Mouse (Mus musculus): ENCODE results near the gene Gm28539.
"Not testable (repeated sequence)": the region's sequence is repeated elsewhere in the genome, so short reads cannot be mapped to it uniquely, and the experiment has no call there.

The Gm28539 gene

DNA sequence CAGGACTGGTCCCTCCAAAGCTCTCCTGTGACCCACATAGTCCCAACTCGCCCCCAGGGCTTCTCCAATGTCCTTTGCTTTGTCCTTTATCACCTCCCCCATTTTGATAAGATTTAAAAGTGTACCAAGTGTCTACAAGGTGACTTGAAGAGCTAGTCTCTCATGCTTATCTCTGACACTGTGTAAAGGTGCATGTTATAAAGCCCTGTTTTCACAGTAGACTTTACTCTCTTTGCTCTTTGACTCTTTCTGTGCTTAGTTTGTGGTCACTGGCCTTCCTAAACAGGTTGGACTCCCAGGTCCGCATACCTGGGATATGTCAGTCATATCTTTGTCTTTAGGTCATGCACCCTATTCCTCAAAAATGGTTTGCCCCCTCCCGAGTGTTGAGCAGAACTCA, 118.7 kb downstream of the Gm28539 start:
- no peak for DNase-seq (ENCODE audit: low spot score in 2 of 2)

DNA sequence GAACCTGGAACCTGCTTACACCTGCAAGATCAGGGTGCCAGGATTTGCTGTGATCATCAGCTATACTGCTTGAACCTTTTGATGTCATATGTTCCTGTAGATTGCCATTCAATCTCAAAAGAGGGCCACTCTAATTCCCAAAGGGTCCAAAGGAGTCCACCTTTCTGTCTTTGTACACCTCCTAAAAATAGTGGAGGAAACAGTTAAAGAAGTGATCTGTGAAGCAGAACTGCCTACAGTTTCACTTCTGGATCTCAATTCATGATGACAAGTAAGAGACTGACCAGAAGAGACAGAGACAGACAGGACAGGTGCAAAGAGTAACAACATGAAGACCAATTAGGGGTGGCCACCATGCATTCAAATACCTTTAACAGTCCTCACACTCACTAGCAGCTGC, 127.1 kb downstream of the Gm28539 start:
- no peak for DNase-seq (ENCODE audit: low spot score in 2 of 2)

- no peak for DNase-seq (ENCODE audit: low spot score in 2 of 2)
These were observed 133.2 kb downstream of the Gm28539 start for GRCm38 (mm10) chr16:18969420-18970128.

DNA sequence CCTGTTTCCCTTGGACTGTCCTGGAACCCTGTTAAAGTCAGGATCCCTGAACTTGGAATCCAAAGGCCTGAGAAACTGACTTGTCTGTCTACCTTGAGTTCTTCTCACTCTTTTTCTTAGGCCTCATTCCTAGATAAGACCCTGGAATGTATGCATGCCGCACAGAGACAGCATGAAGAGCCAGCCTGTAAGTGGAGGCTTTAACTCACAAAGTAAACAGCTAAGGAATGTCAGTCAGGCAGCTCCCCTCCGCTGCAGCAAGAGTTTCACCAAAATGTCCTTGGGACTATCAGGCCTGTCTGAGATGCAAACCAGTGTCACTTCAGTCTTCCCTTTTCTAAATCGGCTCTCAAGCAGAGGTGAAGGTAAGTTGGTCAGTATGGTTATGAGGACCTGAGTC, 134.5 kb downstream of the Gm28539 start:
- no peak for DNase-seq (ENCODE audit: low spot score in 2 of 2)

GRCm38 (mm10) chr16:18975665-18976064, 139.3 kb downstream of the Gm28539 start:
- not testable (repeated sequence) for DNase-seq (ENCODE audit: low spot score in 2 of 2)

GRCm38 (mm10) chr16:18976315-18976714, 139.9 kb downstream of the Gm28539 start:
- no peak for DNase-seq (ENCODE audit: low spot score in 2 of 2)

GRCm38 (mm10) chr16:18986381-18986780, 150.0 kb downstream of the Gm28539 start:
- DNase-seq (ENCODE audit: low spot score in 2 of 2) = no peak

GRCm38 (mm10) chr16:18986860-18987259, 150.5 kb downstream of the Gm28539 start:
- DNase-seq (ENCODE audit: low spot score in 2 of 2) = no peak

- DNase-seq (ENCODE audit: low spot score in 2 of 2) = not testable (repeated sequence)
These were observed 166.4 kb downstream of the Gm28539 start for GRCm38 (mm10) chr16:19002610-19003389.

- DNase-seq (ENCODE audit: low spot score in 2 of 2) = no peak
These were observed 167.4 kb downstream of the Gm28539 start for GRCm38 (mm10) chr16:19003757-19004156.

GRCm38 (mm10) chr16:19005298-19005697, 168.9 kb downstream of the Gm28539 start:
- DNase-seq (ENCODE audit: low spot score in 2 of 2) = no peak

All from frontal cortex, postnatal 14 days (tissue).